Mouse (Mus musculus): ENCODE measurements around the gene Nqo2.

GRCm38 (mm10) chr13:33942212-33942779 lies 22.2 kb upstream of the Nqo2 start:
- TF ChIP-seq CTCF (IDR thresholded peaks at IDR 0.05; ENCODE audit: low read depth, low read length) (no peak), GATA1 (IDR thresholded peaks at IDR 0.05; ENCODE audit: borderline replicate concordance, low read length) (no peak)

All from G1E (cell line).